Mouse (Mus musculus): Measurements from ENCODE around the gene Bub3.
A peak's percentile ranks its signal among the peaks of the same experiment; 100 is the strongest.

Gene Bub3

DNA sequence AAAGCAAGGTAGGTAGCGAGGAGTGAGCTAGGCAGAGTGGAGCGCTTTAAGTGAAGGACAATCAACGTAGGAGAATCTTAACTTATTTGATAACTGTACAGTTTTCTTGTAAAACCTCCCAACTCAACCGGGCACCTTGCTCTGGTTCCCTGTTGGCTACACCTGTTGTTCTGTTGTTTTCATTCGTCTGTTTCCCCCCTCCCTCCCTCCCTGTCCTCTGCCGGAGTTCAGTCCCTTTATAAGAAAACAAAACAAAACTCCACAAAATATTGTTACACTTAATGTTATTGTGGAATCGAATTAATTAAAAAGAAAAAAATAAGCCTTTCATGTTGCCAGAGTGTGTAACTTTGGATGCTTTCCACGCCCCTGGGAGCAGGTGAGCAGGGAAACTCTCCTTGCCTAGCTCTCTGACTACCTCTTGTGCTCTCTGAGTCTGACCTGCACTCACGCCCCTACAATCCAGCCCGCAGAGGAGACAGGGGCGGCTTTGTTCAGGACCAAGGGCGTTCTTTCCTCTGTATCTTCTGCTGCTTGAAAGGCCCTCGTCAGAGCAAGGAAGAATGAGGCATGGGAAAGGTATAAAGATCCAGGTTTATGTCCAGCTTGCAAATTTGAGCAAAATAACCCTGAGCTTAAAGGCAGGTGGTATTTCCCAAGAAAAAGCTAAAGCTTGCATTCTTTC, 14.2 kb upstream of the Bub3 start:
- no peaks in the 10 kb centered on the region for H3K9me3 ChIP-seq (ENCODE audit: low read length)
- H3K4me1 ChIP-seq (replicated peaks; ENCODE audit: low read depth, low read length) = peaks cover 39% of the 10 kb centered on the region
- H3K27me3 ChIP-seq (ENCODE audit: insufficient read depth, low read length) = peaks cover 96% of the 10 kb centered on the region
- no peak overlapping the region for H3K4me3 ChIP-seq (replicated peaks; ENCODE audit: low read length)
- H3K36me3 ChIP-seq (ENCODE audit: insufficient read depth, low read length) = no peaks in the 10 kb centered on the region
- no peak for TF ChIP-seq POU5F1 (IDR thresholded peaks at IDR 0.05; ENCODE audit: borderline replicate concordance, low read length)
- no peak for TF ChIP-seq NANOG (IDR thresholded peaks at IDR 0.05; ENCODE audit: borderline replicate concordance, low read length)
- TF ChIP-seq CTCF (conservative IDR thresholded peaks at IDR 0.05; ENCODE audit: low read length) = no peak

DNA sequence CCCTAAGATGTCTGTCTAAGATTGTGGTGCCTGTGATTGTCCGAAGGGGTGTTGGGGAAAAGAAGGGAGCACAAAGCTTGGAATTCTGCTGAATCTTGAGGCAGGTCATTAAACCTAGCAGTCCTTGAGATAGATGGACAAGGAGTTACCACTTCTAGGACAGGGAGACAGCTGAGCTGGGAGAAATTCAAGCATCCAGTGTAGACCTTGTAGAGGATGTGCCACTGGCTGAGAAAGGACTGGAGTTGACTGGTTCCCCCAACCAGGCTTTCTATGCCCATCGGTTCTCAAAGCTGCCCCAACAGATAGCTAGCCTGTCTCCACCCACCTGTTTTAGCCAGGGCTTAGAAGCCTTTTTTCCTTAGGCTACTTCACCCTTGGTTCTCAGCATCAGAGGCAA, 13.6 kb upstream of the Bub3 start:
- H3K36me3 ChIP-seq (ENCODE audit: insufficient read depth, low read length) = no peaks in the 10 kb centered on the region
- TF ChIP-seq NANOG (IDR thresholded peaks at IDR 0.05; ENCODE audit: borderline replicate concordance, low read length) = no peak
- TF ChIP-seq CTCF (conservative IDR thresholded peaks at IDR 0.05; ENCODE audit: low read length) = no peak
- TF ChIP-seq POU5F1 (IDR thresholded peaks at IDR 0.05; ENCODE audit: borderline replicate concordance, low read length) = no peak
- no peaks in the 10 kb centered on the region for H3K9me3 ChIP-seq (ENCODE audit: low read length)
- peaks cover 96% of the 10 kb centered on the region for H3K27me3 ChIP-seq (ENCODE audit: insufficient read depth, low read length)
- H3K4me1 ChIP-seq (replicated peaks; ENCODE audit: low read depth, low read length) = peaks cover 40% of the 10 kb centered on the region
- H3K4me3 ChIP-seq (replicated peaks; ENCODE audit: low read length) = no peak overlapping the region

DNA sequence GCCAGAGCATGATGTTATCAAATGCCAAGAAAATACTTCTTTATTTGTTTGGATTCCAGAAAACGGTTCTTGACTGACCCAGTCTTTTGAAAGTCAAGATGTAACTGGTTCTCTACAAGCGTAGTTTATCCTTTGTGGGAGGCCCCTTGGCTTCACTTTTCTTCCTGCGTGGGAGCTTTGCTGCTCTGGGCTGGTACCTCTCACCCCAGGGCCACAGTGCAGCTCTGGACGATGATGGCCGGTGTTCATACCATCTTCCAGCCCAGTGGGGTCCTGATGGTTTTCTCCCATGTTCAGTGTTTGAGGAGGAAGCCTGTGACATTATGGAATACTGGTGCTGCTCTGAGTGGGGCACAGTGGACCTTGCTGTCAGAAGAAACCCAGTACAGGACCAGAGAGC, 12.5 kb upstream of the Bub3 start:
- Histone ChIP-seq H3K27me3 (ENCODE audit: insufficient read depth, low read length) (peaks cover 96% of the 10 kb centered on the region), H3K4me3 (replicated peaks; ENCODE audit: low read length) (no peak overlapping the region), H3K9me3 (ENCODE audit: low read length) (no peaks in the 10 kb centered on the region), H3K36me3 (ENCODE audit: insufficient read depth, low read length) (no peaks in the 10 kb centered on the region), H3K4me1 (replicated peaks; ENCODE audit: low read depth, low read length) (peaks cover 44% of the 10 kb centered on the region)
- TF ChIP-seq NANOG (IDR thresholded peaks at IDR 0.05; ENCODE audit: borderline replicate concordance, low read length) (no peak), POU5F1 (IDR thresholded peaks at IDR 0.05; ENCODE audit: borderline replicate concordance, low read length) (no peak), CTCF (conservative IDR thresholded peaks at IDR 0.05; ENCODE audit: low read length) (no peak)

DNA sequence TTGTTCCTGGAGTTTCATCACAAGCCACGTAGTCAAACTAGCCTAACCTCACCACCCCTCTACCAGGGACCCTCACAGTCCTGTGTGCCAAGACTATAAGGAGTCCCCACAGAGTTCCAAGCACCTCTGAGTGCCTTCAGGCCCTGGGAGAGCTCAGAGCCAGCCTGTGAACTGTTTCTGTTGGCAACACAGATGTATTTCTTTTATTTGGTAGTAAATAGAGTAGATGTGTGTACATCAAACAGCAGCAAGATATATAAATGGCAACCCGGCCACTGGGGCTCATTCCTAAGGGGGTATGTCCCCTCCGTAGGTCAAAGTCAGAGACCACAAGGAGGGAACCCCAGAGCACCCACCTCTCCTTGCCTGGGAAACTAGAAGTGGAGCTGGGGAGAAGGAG, 11.5 kb upstream of the Bub3 start, which contains the start of gene Hmx2:
Gene Hmx2 (plus strand): TSS at position 301 of the 400 bp plus-strand sequence.
- H3K27me3 ChIP-seq (ENCODE audit: insufficient read depth, low read length) = peaks cover 99% of the 10 kb centered on the region
- no peak within 1 kb of the TSS for H3K4me3 ChIP-seq (replicated peaks; ENCODE audit: low read length)
- peaks cover 50% of the 10 kb centered on the region for H3K4me1 ChIP-seq (replicated peaks; ENCODE audit: low read depth, low read length)
- H3K36me3 ChIP-seq (ENCODE audit: insufficient read depth, low read length) = no peaks in the 10 kb centered on the region
- TF ChIP-seq NANOG (IDR thresholded peaks at IDR 0.05; ENCODE audit: borderline replicate concordance, low read length) = no peak
- no peak for TF ChIP-seq POU5F1 (IDR thresholded peaks at IDR 0.05; ENCODE audit: borderline replicate concordance, low read length)
- no peak for TF ChIP-seq CTCF (conservative IDR thresholded peaks at IDR 0.05; ENCODE audit: low read length)
- H3K9me3 ChIP-seq (ENCODE audit: low read length) = no peaks in the 10 kb centered on the region

DNA sequence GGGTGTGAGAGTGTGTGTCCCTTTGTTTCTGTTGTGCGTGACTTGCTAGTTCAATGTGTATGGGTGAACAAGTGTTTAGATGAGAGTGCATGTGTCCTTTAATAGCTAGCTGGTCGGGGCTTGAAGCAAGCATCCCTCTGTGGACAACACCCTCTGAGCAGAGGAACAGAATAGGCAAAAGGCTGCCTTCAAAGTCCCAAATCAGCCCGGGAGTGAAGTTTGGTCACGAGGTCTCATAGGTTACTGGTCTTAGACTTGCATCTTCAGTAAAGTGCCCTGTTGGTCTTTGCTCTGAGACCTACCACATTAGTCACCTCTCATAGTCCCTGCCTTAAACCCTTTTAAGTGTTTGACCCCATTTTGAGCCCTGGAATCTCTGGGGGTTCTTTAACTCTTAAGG, 8.6 kb upstream of the Bub3 start:
- Histone ChIP-seq H3K27me3 (ENCODE audit: insufficient read depth, low read length) (peaks cover 98% of the 10 kb centered on the region), H3K4me1 (replicated peaks; ENCODE audit: low read depth, low read length) (peaks cover 58% of the 10 kb centered on the region), H3K4me3 (replicated peaks; ENCODE audit: low read length) (no peak overlapping the region), H3K9me3 (ENCODE audit: low read length) (no peaks in the 10 kb centered on the region), H3K36me3 (ENCODE audit: insufficient read depth, low read length) (no peaks in the 10 kb centered on the region)
- TF ChIP-seq NANOG (IDR thresholded peaks at IDR 0.05; ENCODE audit: borderline replicate concordance, low read length) (no peak), CTCF (conservative IDR thresholded peaks at IDR 0.05; ENCODE audit: low read length) (no peak), POU5F1 (IDR thresholded peaks at IDR 0.05; ENCODE audit: borderline replicate concordance, low read length) (no peak)

DNA sequence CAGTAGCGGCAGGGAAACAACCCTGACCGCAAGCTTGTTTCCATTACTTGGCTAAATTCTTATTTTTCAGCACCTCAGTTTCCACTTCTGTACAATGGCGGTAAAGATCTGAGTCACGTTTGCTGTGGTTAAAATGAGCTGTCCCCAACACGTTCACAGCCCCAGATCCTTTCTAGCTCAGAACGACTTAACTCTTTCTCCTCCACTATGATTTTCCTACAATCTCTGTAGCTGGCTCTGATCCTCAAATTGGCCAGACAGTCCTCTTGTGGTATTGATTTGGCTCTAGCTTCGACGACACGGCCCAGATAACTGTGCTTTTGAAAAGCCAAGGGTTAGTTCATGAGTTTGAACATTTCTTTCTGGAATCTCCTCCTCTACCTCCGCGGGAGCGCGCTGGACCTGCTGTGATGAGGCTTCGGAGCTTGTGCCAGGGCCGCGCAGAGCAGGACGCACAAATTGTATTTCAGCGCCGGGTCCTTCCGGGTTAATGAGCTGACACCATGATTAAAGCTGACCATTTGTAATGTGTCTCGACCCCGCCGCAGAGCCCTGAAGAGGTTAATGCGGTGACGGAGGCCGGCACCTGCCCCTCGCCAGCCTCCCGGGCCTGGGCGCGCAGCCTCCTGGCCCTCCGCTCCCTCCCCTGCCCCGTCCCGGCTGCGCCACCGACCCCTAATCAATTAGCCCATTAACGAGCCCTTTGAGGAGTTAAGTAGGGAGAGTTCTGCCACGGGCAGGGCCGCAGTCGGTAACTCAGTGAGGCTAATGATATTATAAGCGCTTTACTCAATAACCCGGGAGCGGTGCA, 7.9 kb upstream of the Bub3 start:
- no peaks in the 10 kb centered on the region for H3K9me3 ChIP-seq (ENCODE audit: low read length)
- peak overlapping the region; percentile 46 for H3K4me3 ChIP-seq (replicated peaks; ENCODE audit: low read length)
- TF ChIP-seq CTCF (conservative IDR thresholded peaks at IDR 0.05; ENCODE audit: low read length) (no peak), POU5F1 (IDR thresholded peaks at IDR 0.05; ENCODE audit: borderline replicate concordance, low read length) (no peak), NANOG (IDR thresholded peaks at IDR 0.05; ENCODE audit: borderline replicate concordance, low read length) (no peak)
- H3K4me1 ChIP-seq (replicated peaks; ENCODE audit: low read depth, low read length) = peaks cover 65% of the 10 kb centered on the region
- H3K36me3 ChIP-seq (ENCODE audit: insufficient read depth, low read length) = no peaks in the 10 kb centered on the region
- peaks cover 98% of the 10 kb centered on the region for H3K27me3 ChIP-seq (ENCODE audit: insufficient read depth, low read length)

DNA sequence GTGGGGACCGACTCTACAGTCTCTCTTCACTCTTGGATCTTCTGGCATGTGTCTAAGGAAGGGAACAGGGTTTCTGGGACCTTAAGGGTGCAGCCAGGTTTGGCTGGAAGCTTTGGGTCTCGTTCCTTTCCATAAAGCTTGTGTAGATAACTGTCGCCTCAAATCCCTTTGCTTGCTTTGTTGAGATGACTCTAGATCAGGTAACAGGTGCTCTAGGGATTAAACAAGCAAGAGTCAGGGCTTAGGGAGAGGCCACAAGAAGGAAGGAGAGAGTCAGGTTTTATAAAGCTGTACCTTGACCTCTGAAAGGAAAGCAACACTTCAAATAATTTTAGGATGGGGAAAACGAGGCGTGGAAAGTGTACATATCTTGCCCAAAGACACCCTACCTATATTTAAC, 7.2 kb upstream of the Bub3 start:
- peaks cover 98% of the 10 kb centered on the region for H3K27me3 ChIP-seq (ENCODE audit: insufficient read depth, low read length)
- H3K9me3 ChIP-seq (ENCODE audit: low read length) = no peaks in the 10 kb centered on the region
- H3K4me1 ChIP-seq (replicated peaks; ENCODE audit: low read depth, low read length) = peaks cover 70% of the 10 kb centered on the region
- peak overlapping the region; percentile 72 for H3K4me3 ChIP-seq (replicated peaks; ENCODE audit: low read length)
- TF ChIP-seq POU5F1 (IDR thresholded peaks at IDR 0.05; ENCODE audit: borderline replicate concordance, low read length) (no peak), CTCF (conservative IDR thresholded peaks at IDR 0.05; ENCODE audit: low read length) (no peak), NANOG (IDR thresholded peaks at IDR 0.05; ENCODE audit: borderline replicate concordance, low read length) (no peak)
- H3K36me3 ChIP-seq (ENCODE audit: insufficient read depth, low read length) = no peaks in the 10 kb centered on the region

DNA sequence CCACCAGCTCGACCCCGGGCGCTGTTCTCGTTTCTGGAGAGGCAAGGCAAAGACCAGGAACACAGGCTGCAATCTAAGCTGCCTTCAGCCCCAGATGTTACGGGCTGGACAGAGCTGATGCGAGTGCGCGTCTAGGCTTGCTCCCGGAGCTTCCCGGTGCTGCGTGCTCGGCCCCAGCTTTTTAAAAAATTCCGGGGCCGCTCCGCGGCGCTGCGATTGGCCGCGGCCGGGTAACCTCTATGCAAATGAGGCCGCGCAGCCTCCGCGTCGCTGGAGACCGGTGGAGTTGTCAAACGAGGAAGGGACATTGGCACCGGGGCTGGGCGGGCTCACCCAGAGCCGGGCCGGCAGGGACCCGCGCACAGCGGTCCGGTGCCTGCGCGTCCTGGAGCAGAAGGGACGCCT, 6.2 kb upstream of the Bub3 start:
- Histone ChIP-seq H3K36me3 (ENCODE audit: insufficient read depth, low read length) (no peaks in the 10 kb centered on the region), H3K4me1 (replicated peaks; ENCODE audit: low read depth, low read length) (peaks cover 70% of the 10 kb centered on the region), H3K27me3 (ENCODE audit: insufficient read depth, low read length) (peaks cover 95% of the 10 kb centered on the region), H3K9me3 (ENCODE audit: low read length) (no peaks in the 10 kb centered on the region), H3K4me3 (replicated peaks; ENCODE audit: low read length) (peak overlapping the region; percentile 72)
- no peak for TF ChIP-seq POU5F1 (IDR thresholded peaks at IDR 0.05; ENCODE audit: borderline replicate concordance, low read length)
- no peak for TF ChIP-seq CTCF (conservative IDR thresholded peaks at IDR 0.05; ENCODE audit: low read length)

Measured in E14TG2a.4 (cell line).